Mouse (Mus musculus) gastrocnemius, postnatal 10 days (tissue): ENCODE measurements at regions not wholly inside any gene's neighbourhood (a gene's known extent, or its start where the extent isn't known, plus 50 kb on each side); places are given as distances from the start of the nearest gene placed in this dataset.
"Not testable (repeated sequence)": the region's sequence is repeated elsewhere in the genome, so short reads cannot be mapped to it uniquely, and the experiment has no call there.

Experiments used
- DNase-seq: peaks from one replicate; pipeline ENCODE4 v3.0.0; 2021; ENCODE audit warnings: mixed read lengths

DNA sequence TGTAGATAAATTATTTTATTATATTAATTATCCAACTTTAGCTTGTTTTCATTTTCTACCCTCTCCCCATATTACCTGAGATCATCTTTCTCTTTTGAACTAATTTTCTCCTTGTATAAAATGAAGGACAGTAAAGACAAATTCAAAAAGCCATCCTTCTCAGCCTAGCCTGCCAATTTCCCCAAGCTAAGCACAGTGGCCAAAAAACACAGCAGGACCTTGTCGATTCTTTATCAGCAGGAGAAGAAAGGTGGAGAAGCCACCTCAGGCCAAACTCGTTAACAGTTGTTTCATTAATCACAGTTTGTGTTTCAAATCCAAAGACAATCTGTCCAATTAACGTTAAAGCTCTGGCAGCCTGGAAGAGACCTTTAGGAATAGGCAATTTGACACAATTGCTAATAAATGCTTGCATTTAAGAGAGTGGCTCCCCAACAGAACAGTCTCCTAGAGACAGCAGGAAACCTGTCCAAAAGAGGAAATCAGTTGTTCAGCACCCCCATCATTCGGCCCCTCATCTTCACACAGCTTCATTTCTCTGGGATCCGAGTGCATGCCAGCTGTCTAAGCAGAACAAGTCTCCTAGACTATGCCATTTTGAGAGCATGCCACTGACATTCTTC, 135.7 kb upstream of the Tlr4 start:
- DNase-seq, result no peak

DNA sequence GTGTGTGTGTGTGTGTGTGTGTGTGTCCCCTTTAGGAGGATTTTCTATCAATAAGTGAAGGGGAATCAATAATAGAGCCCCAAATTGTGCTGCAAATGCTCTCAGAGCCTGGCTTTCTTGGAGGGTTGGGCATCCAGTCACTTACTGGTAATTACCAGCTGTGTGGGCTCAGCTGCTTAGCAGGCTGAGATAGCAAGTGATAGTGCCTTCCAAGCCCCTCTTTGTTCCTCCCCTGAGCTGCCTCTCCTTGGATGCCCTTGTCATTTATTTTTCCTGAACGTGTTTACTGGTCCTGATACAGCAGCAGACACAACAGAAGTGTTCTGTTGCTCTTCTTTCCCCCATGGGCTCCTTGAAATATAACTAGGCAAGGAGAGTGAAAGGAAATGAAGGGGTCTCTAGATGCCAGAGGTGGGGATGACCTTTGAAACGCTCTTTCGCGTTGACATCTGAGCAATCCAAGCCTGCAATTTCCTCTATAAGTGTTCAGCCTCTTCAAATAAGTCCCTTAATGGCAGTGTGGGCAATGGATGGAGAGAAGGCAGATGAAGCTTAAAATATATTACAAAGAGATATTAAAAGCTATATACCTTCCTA, 133.3 kb upstream of the Tlr4 start:
- no peak for DNase-seq

DNA sequence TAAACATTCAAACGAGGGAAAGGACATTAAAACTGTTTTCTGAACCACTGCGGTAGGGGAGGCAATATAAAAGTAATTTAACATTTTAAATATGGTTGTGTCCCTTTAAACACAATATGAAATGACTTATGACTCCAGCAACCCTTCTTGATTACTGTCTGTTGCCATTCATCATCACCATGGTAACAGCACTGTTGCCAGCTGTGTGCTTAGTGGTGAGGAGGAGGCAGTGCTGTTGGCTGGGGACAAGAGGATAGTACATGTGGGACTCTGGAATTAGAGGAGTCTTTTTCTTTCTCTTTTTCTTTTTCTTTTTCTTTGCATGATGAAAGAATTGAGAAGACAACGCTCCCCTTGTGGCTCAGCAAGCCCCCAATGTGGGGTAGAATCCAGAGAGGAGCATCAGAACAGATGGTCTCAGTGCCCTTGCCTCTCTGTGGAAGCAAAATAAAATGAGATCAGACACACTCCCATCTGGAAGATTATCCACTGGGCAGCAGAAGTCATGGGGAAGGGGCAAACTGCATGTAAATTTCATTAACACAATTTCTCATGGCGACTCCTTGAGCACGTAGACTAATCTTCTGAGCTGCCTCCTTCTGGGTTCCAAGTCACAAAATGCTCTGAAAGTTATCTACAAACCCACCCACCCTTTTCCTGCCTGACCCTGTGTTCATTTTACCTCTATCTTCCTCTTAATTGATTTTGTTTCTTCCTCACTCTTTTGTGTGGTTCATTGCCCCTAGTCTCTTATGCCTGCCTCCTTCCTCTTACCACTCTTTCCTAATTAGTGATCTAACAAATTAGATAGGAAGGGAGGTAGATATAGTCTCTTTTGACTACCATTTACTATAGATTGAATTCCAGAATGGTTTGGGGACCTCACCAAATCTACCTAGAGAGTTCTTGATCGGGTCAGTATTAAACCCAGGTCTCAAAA, 111.3 kb upstream of the Tlr4 start:
- DNase-seq, result peak; percentile 7

DNA sequence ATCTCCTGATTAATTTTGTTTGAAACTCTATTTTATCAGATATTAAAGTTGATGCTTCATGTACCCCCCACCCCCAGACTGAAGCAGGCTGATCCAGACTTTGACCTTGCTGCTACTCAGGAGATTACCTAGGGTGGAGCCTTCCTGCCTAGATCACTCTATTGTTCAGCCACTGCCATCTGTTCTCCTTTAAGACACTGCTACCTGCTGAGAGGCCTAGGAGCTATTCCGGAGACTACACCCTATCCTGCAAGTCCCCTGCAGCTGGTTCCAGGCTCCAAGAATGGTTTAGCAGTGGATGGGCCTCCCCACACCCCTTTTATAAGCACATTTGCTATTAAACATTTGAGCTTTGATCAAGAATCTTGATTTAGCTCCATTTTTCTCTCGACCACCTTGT, 90.0 kb upstream of the Tlr4 start:
- no peak for DNase-seq

DNA sequence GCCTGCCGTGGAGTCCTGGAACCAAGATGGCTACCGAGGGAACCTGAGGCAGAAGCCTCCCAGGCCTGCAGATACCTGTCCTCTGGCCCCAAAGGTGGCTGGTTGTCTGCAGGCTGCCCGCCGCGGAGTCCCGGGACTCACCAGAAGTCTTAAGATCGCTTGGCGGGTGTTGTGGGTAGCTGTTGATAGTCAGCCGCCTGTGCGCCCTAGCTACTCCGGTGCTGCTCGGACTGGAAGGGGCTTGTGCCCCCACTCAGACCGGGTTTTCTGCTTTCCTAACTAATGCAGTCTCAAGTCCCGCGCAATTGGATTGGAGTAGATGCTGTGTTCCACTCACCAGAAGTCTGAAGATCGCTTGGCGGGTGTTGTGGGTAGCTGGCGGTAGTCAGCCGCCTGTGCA, 84.0 kb upstream of the Tlr4 start:
- DNase-seq, result not testable (repeated sequence)

DNA sequence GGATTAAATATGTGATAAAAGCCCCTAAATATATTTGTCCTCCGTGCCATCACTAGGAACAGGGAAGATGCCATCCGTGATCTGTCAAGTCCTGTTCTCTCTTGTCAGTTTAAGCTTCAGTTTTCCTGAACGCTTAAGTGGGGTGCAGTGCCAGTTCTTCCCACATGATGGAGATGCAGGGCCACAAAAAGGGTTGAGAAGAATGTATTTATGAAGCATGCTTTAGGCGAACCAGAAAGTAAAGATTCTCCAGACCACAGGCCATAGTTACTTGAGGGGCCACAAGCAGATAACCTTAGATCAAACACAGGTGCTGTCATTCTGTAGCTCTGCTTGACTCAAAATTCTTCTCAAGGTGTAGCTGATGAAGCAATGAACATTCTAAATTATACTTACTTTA, 58.6 kb upstream of the Tlr4 start:
- peak; percentile 31 for DNase-seq
